Mouse (Mus musculus): ENCODE data around the gene Sowaha. TPM values are rescaled to one million over a fixed set of nuclear protein-coding genes. Genes with fewer than 3 reads are reported as not detected.

The Sowaha gene
- polyA plus RNA-seq, 1 experiment from 2014 or later: 0.25 TPM

DNA sequence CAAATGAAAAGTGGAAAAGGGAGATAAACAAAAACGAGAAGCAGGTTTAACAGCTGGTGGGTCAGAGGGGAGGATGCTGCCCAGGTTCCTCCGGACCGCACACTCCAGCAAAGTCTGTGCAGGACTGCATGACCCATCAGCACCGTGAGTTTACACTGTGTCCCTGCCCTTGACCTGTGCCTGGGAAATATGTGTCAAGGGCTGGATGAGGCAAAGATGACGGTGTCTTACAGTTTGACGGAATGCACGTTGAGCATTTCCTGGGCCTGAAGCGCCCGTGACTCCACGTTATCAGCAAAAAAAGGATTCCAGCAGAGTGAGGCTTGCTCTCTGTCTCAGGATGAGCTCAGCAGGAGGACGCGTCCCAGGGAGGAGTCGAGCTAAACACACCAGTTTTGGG, 34.5 kb downstream of the Sowaha start:
- no peak for DNase-seq (ENCODE audit: low spot score)
- no peak for ATAC-seq (ENCODE audit: low FRiP score)
- Histone ChIP-seq H3K27me3 (ENCODE audit: control insufficient read depth, insufficient read depth, low read length) (no peaks in the 10 kb centered on the region), H3K4me3 (ENCODE audit: low read depth, low read length) (no peak overlapping the region), H3K4me2 (replicated peaks; ENCODE audit: low read depth, low read length) (no peak overlapping the region), H3K4me1 (replicated peaks; ENCODE audit: control insufficient read depth, insufficient read depth, low read length) (no peaks in the 10 kb centered on the region), H3K27ac (ENCODE audit: low read depth, low read length) (no peak overlapping the region), H3K36me3 (ENCODE audit: control insufficient read depth, insufficient read depth, low read length) (no peaks in the 10 kb centered on the region), H3K9me3 (ENCODE audit: control insufficient read depth, low read length) (no peaks in the 10 kb centered on the region), H3K9ac (ENCODE audit: low read depth, low read length) (no peak overlapping the region)
- WGBS: 65% methylated on average over 13 of the region's 13 CpGs

GRCm38 (mm10) chr11:53443861-53444260, 36.2 kb downstream of the Sowaha start:
- Histone ChIP-seq H3K4me1 (replicated peaks; ENCODE audit: control insufficient read depth, insufficient read depth, low read length) (no peaks in the 10 kb centered on the region), H3K36me3 (ENCODE audit: control insufficient read depth, insufficient read depth, low read length) (no peaks in the 10 kb centered on the region), H3K4me3 (ENCODE audit: low read depth, low read length) (no peak overlapping the region), H3K27me3 (ENCODE audit: control insufficient read depth, insufficient read depth, low read length) (no peaks in the 10 kb centered on the region), H3K9ac (ENCODE audit: low read depth, low read length) (no peak overlapping the region), H3K9me3 (ENCODE audit: control insufficient read depth, low read length) (no peaks in the 10 kb centered on the region), H3K27ac (ENCODE audit: low read depth, low read length) (no peak overlapping the region), H3K4me2 (replicated peaks; ENCODE audit: low read depth, low read length) (no peak overlapping the region)
- ATAC-seq (ENCODE audit: low FRiP score) (no peak), DNase-seq (ENCODE audit: low spot score) (no peak)
- 43% methylated on average over 6 of the region's 6 CpGs for WGBS

DNA sequence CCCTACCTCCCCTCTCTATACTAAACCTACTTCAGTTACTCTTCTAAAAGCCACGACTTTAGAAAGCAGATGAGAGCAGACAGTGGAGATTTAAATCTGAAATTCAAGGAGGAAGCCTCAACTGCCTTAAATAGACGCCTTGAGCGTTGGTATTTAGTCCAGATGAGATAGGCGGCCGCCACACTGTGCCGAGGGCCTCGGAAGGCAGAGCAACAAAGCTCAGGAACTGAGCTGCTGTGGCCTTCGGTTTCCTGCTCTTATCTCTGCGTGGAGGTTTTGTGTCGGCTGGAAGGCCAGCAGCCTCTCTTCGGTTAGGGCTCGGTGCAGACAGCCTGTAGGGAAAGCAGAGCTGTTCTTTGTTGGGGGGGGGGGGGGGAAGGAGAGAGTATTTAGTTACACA, 38.2 kb downstream of the Sowaha start:
- Histone ChIP-seq H3K9ac (ENCODE audit: low read depth, low read length) (no peak overlapping the region), H3K36me3 (ENCODE audit: control insufficient read depth, insufficient read depth, low read length) (no peaks in the 10 kb centered on the region), H3K4me3 (ENCODE audit: low read depth, low read length) (no peak overlapping the region), H3K27me3 (ENCODE audit: control insufficient read depth, insufficient read depth, low read length) (no peaks in the 10 kb centered on the region), H3K4me1 (replicated peaks; ENCODE audit: control insufficient read depth, insufficient read depth, low read length) (no peaks in the 10 kb centered on the region), H3K4me2 (replicated peaks; ENCODE audit: low read depth, low read length) (no peak overlapping the region), H3K9me3 (ENCODE audit: control insufficient read depth, low read length) (no peaks in the 10 kb centered on the region), H3K27ac (ENCODE audit: low read depth, low read length) (0 out of 2 replicates have a peak overlapping the region, but pooled peaks have one; percentile 10)
- no peak for DNase-seq (ENCODE audit: low spot score)
- 57% methylated on average over 12 of the region's 12 CpGs for WGBS
- no peak for ATAC-seq (ENCODE audit: low FRiP score)

DNA sequence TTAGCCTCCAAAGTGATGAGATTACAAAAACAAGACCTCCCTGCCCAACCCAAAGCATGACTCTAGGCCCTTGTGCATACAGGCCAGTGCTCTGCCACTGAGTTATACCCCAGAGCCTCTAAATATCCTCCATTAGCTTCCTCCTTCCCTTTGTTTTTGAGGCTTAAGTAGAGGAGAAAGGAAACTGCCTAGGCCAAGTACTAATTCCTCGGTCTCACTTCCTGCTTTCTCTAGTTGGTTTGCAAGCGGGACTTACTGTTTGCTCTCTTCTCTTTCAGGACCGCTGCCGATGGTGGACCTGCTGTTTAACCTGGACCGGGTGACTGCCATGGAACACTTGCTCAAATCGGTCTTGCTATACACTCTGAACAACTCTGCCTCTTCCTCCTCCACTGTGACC, 43.7 kb downstream of the Sowaha start:
- DNase-seq (ENCODE audit: low spot score): no peak
- no peaks in the 10 kb centered on the region for H3K4me1 ChIP-seq (replicated peaks; ENCODE audit: control insufficient read depth, insufficient read depth, low read length)
- no peaks in the 10 kb centered on the region for H3K36me3 ChIP-seq (ENCODE audit: control insufficient read depth, insufficient read depth, low read length)
- H3K9me3 ChIP-seq (ENCODE audit: control insufficient read depth, low read length): no peaks in the 10 kb centered on the region
- no peak overlapping the region for H3K9ac ChIP-seq (ENCODE audit: low read depth, low read length)
- no peak overlapping the region for H3K4me3 ChIP-seq (ENCODE audit: low read depth, low read length)
- H3K27ac ChIP-seq (ENCODE audit: low read depth, low read length): no peak overlapping the region
- 89% methylated on average over 6 of the region's 6 CpGs for WGBS
- no peak for ATAC-seq (ENCODE audit: low FRiP score)
- no peak overlapping the region for H3K4me2 ChIP-seq (replicated peaks; ENCODE audit: low read depth, low read length)
- no peaks in the 10 kb centered on the region for H3K27me3 ChIP-seq (ENCODE audit: control insufficient read depth, insufficient read depth, low read length)

DNA sequence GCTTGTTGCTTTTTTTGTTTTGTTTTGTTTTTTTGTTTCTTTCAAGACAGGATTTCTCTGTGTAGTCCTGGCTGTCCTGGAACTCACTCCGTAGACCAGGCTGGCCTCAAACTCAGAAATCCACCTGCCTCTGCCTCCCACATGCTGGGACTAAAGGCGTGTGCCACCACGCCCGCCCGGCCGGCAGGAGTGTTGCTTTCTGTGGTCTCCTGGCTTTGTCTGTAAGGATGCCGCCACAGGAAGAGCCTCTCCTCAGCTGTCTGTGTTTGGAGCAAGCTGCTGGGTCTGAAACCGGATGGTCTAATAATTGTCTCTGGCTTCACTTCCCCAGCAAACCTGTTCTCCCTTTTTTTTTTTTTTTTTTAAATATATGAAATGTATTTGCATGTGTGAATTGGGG, 44.6 kb downstream of the Sowaha start:
- Histone ChIP-seq H3K36me3 (ENCODE audit: control insufficient read depth, insufficient read depth, low read length) (no peaks in the 10 kb centered on the region), H3K27me3 (ENCODE audit: control insufficient read depth, insufficient read depth, low read length) (no peaks in the 10 kb centered on the region), H3K4me1 (replicated peaks; ENCODE audit: control insufficient read depth, insufficient read depth, low read length) (no peaks in the 10 kb centered on the region), H3K9me3 (ENCODE audit: control insufficient read depth, low read length) (no peaks in the 10 kb centered on the region), H3K27ac (ENCODE audit: low read depth, low read length) (no peak overlapping the region), H3K4me3 (ENCODE audit: low read depth, low read length) (no peak overlapping the region), H3K4me2 (replicated peaks; ENCODE audit: low read depth, low read length) (no peak overlapping the region), H3K9ac (ENCODE audit: low read depth, low read length) (no peak overlapping the region)
- DNase-seq (ENCODE audit: low spot score) (no peak), ATAC-seq (ENCODE audit: low FRiP score) (no peak)
- WGBS: 80% methylated on average over 8 of the region's 8 CpGs

GRCm38 (mm10) chr11:53433057-53433456, 47.0 kb downstream of the Sowaha start:
- H3K9ac ChIP-seq (ENCODE audit: low read depth, low read length): no peak overlapping the region
- H3K4me2 ChIP-seq (replicated peaks; ENCODE audit: low read depth, low read length): no peak overlapping the region
- H3K4me1 ChIP-seq (replicated peaks; ENCODE audit: control insufficient read depth, insufficient read depth, low read length): no peaks in the 10 kb centered on the region
- H3K36me3 ChIP-seq (ENCODE audit: control insufficient read depth, insufficient read depth, low read length): 0 out of 2 replicates have a peak, but pooled peaks cover 4% of the 10 kb centered on the region
- 65% methylated on average over 6 of the region's 6 CpGs for WGBS
- DNase-seq (ENCODE audit: low spot score): no peak
- H3K27me3 ChIP-seq (ENCODE audit: control insufficient read depth, insufficient read depth, low read length): no peaks in the 10 kb centered on the region
- no peak overlapping the region for H3K27ac ChIP-seq (ENCODE audit: low read depth, low read length)
- no peaks in the 10 kb centered on the region for H3K9me3 ChIP-seq (ENCODE audit: control insufficient read depth, low read length)
- ATAC-seq (ENCODE audit: low FRiP score): no peak
- H3K4me3 ChIP-seq (ENCODE audit: low read depth, low read length): no peak overlapping the region

- ATAC-seq (ENCODE audit: low FRiP score): no peak
- 0 out of 2 replicates have a peak, but pooled peaks cover 4% of the 10 kb centered on the region for H3K36me3 ChIP-seq (ENCODE audit: control insufficient read depth, insufficient read depth, low read length)
- H3K4me2 ChIP-seq (replicated peaks; ENCODE audit: low read depth, low read length): peak overlapping the region; percentile 51
- WGBS: 24% methylated on average over 9 of the region's 9 CpGs
- no peak overlapping the region; the same call in 1 of the 2 replicates for H3K27ac ChIP-seq (ENCODE audit: low read depth, low read length)
- no peak for DNase-seq (ENCODE audit: low spot score)
- peak overlapping the region; percentile 28 for H3K9ac ChIP-seq (ENCODE audit: low read depth, low read length)
- H3K27me3 ChIP-seq (ENCODE audit: control insufficient read depth, insufficient read depth, low read length): no peaks in the 10 kb centered on the region
- no peaks in the 10 kb centered on the region for H3K4me1 ChIP-seq (replicated peaks; ENCODE audit: control insufficient read depth, insufficient read depth, low read length)
- no peaks in the 10 kb centered on the region for H3K9me3 ChIP-seq (ENCODE audit: control insufficient read depth, low read length)
- H3K4me3 ChIP-seq (ENCODE audit: low read depth, low read length): peak overlapping the region; percentile 96
Measured at GRCm38 (mm10) chr11:53431347-53432056, 48.6 kb downstream of the Sowaha start.

GRCm38 (mm10) chr11:53430670-53431346, 49.3 kb downstream of the Sowaha start, which contains the start of the genes Uqcrq and Gdf9:
TSS of gene Uqcrq (minus strand) at chr11:53430831.
TSS of gene Gdf9 (plus strand) at chr11:53431023.
- 0 out of 2 replicates have a peak, but pooled peaks cover 4% of the 10 kb centered on the region for H3K36me3 ChIP-seq (ENCODE audit: control insufficient read depth, insufficient read depth, low read length)
- ATAC-seq (ENCODE audit: low FRiP score): peak; percentile 97
- DNase-seq (ENCODE audit: low spot score): peak; percentile 99
- H3K9me3 ChIP-seq (ENCODE audit: control insufficient read depth, low read length): no peaks in the 10 kb centered on the region
- no peaks in the 10 kb centered on the region for H3K27me3 ChIP-seq (ENCODE audit: control insufficient read depth, insufficient read depth, low read length)
- H3K27ac ChIP-seq (ENCODE audit: low read depth, low read length): no peak within 1 kb of the TSS; the same call in 1 of the 2 replicates
- WGBS: under 1% methylated on average over 44 of the region's 44 CpGs
- peak within 1 kb of the TSS; percentile 74 for H3K4me2 ChIP-seq (replicated peaks; ENCODE audit: low read depth, low read length)
- H3K4me1 ChIP-seq (replicated peaks; ENCODE audit: control insufficient read depth, insufficient read depth, low read length): no peaks in the 10 kb centered on the region
- peak within 1 kb of the TSS; percentile 96 for H3K4me3 ChIP-seq (ENCODE audit: low read depth, low read length)
- peak within 1 kb of the TSS; percentile 90 for H3K9ac ChIP-seq (ENCODE audit: low read depth, low read length)
